Mouse (Mus musculus): Measurements from ENCODE around the gene Capzb.

Gene Capzb

GRCm38 (mm10) chr4:139265783-139266499 is 73.2 kb downstream of the Capzb start:
- DNase-seq (ENCODE audit: low spot score): no peak

GRCm38 (mm10) chr4:139266500-139266865 is 73.8 kb downstream of the Capzb start:
- no peak for DNase-seq (ENCODE audit: low spot score)

- no peak for DNase-seq (ENCODE audit: low spot score)
Measured at GRCm38 (mm10) chr4:139267335-139267734, 74.6 kb downstream of the Capzb start.

GRCm38 (mm10) chr4:139268242-139268641 is 75.5 kb downstream of the Capzb start:
- no peak for DNase-seq (ENCODE audit: low spot score)

- DNase-seq (ENCODE audit: low spot score): no peak
Measured at GRCm38 (mm10) chr4:139270168-139270567, 77.5 kb downstream of the Capzb start.

- no peak for DNase-seq (ENCODE audit: low spot score)
Measured at GRCm38 (mm10) chr4:139271562-139271961, 78.9 kb downstream of the Capzb start.

- DNase-seq (ENCODE audit: low spot score): no peak
Measured at GRCm38 (mm10) chr4:139272951-139273680, 80.4 kb downstream of the Capzb start.

GRCm38 (mm10) chr4:139274573-139274972 is 81.9 kb downstream of the Capzb start:
- DNase-seq (ENCODE audit: low spot score): no peak

- DNase-seq (ENCODE audit: low spot score): no peak
Measured at GRCm38 (mm10) chr4:139276411-139276810, 83.7 kb downstream of the Capzb start.

GRCm38 (mm10) chr4:139280530-139280929 is 87.8 kb downstream of the Capzb start:
- DNase-seq (ENCODE audit: low spot score): no peak

GRCm38 (mm10) chr4:139281791-139282345 is 89.2 kb downstream of the Capzb start:
- DNase-seq (ENCODE audit: low spot score): no peak

GRCm38 (mm10) chr4:139282955-139283417 is 90.3 kb downstream of the Capzb start:
- DNase-seq (ENCODE audit: low spot score): no peak

GRCm38 (mm10) chr4:139284877-139285276 is 92.2 kb downstream of the Capzb start:
- no peak for DNase-seq (ENCODE audit: low spot score)

- DNase-seq (ENCODE audit: low spot score): no peak
Measured at GRCm38 (mm10) chr4:139286234-139286633, 93.5 kb downstream of the Capzb start.

- peak; percentile 66 for DNase-seq (ENCODE audit: low spot score)
Measured at GRCm38 (mm10) chr4:139287122-139287863, 94.6 kb downstream of the Capzb start.

GRCm38 (mm10) chr4:139289017-139289416 is 96.3 kb downstream of the Capzb start:
- no peak for DNase-seq (ENCODE audit: low spot score)

GRCm38 (mm10) chr4:139291099-139291498 is 98.4 kb downstream of the Capzb start:
- no peak for DNase-seq (ENCODE audit: low spot score)

GRCm38 (mm10) chr4:139292038-139292437 is 99.3 kb downstream of the Capzb start:
- no peak for DNase-seq (ENCODE audit: low spot score)

GRCm38 (mm10) chr4:139297566-139297965 is 104.9 kb downstream of the Capzb start:
- no peak for DNase-seq (ENCODE audit: low spot score)

GRCm38 (mm10) chr4:139298671-139299366 is 106.1 kb downstream of the Capzb start:
- DNase-seq (ENCODE audit: low spot score): no peak

GRCm38 (mm10) chr4:139301780-139302179 is 109.1 kb downstream of the Capzb start:
- DNase-seq (ENCODE audit: low spot score): no peak

- no peak for DNase-seq (ENCODE audit: low spot score)
Measured at GRCm38 (mm10) chr4:139302241-139302640, 109.5 kb downstream of the Capzb start.
